In genomic region chr2:125251781-125252180, GRCm38 (mm10) we compare ENCODE assay signal across 14 mouse cellular contexts. TPM values are rescaled to one million over a fixed set of nuclear protein-coding genes. Genes with fewer than 3 reads are reported as not detected.
DNase-seq lines count a peak whose midpoint lies in the region; ATAC-seq and TF ChIP-seq lines count a peak whose summit lies in the region.
"Had no signal": no experiment of that assay in that cellular context is flagged by ENCODE, and none has a peak within 500 bp of the region (broad histone marks: within the 10 kb centered on the region; RNA-seq: fewer than 3 reads in every experiment).

No protein-coding gene starts in this region.

- H3K36me3 ChIP-seq in liver, postnatal 0 days (replicated peaks; ENCODE audit: insufficient read depth, low read length), result peaks cover 56% of the 10 kb centered on the region
- peaks cover 38% of the 10 kb centered on the region for H3K36me3 ChIP-seq in forebrain, embryonic 14.5 days (ENCODE audit: control insufficient read depth, insufficient read depth, low read length)
- peaks cover 13% of the 10 kb centered on the region for H3K36me3 ChIP-seq in forebrain, embryonic 11.5 days (ENCODE audit: control insufficient read depth, insufficient read depth, low read length)
- peaks cover 18% of the 10 kb centered on the region for H3K36me3 ChIP-seq in forebrain, embryonic 15.5 days

- no peaks in the 10 kb centered on the region for H3K9me3 ChIP-seq in liver, postnatal 0 days (ENCODE audit: low read length)
- no peaks in the 10 kb centered on the region for H3K9me3 ChIP-seq in forebrain, embryonic 14.5 days (replicated peaks; ENCODE audit: control insufficient read depth, low read length)
- H3K9me3 ChIP-seq in forebrain, embryonic 11.5 days (ENCODE audit: control insufficient read depth, low read length), result no peaks in the 10 kb centered on the region
- no peaks in the 10 kb centered on the region for H3K9me3 ChIP-seq in forebrain, embryonic 15.5 days
- H3K9me3 ChIP-seq: intestine, embryonic 15.5 days; limb, embryonic 15.5 days; neural tube, embryonic 12.5 days had no signal

- peak; percentile 53 for DNase-seq in heart, adult 11 months
- no peak for DNase-seq in heart, postnatal 10 days
- DNase-seq in A20 (ENCODE audit: low read depth, low spot score) (peak; percentile 50), ZHBTc4 (ENCODE audit: low read depth, low spot score) (peak; percentile 73)
- DNase-seq in liver, postnatal 0 days, result peak; percentile 39
- no peak for DNase-seq in forebrain, embryonic 14.5 days (ENCODE audit: low spot score)
- no peak for DNase-seq in forebrain, embryonic 11.5 days (ENCODE audit: low spot score)

- ATAC-seq in liver, postnatal 0 days, result no peak
- ATAC-seq in forebrain, embryonic 14.5 days, result no peak
- no peak for ATAC-seq in forebrain, embryonic 11.5 days (replicated peaks; ENCODE audit: low FRiP score)
- ATAC-seq in forebrain, embryonic 15.5 days (replicated peaks), result no peak
- ATAC-seq: intestine, embryonic 15.5 days had no signal

- TF ChIP-seq CTCF in liver, postnatal 0 days (IDR thresholded peaks at IDR 0.05; ENCODE audit: low read depth), result peak; percentile 50

- no peak overlapping the region for H3K9ac ChIP-seq in liver, postnatal 0 days (replicated peaks)
- H3K9ac ChIP-seq in forebrain, embryonic 14.5 days (ENCODE audit: low read length), result no peak overlapping the region
- no peak overlapping the region for H3K9ac ChIP-seq in forebrain, embryonic 11.5 days (ENCODE audit: low read length)
- H3K9ac ChIP-seq in forebrain, embryonic 15.5 days (replicated peaks), result no peak overlapping the region
- H3K9ac ChIP-seq: intestine, embryonic 15.5 days; limb, embryonic 15.5 days; neural tube, embryonic 12.5 days had no signal

- H3K27me3 ChIP-seq in liver, postnatal 0 days (ENCODE audit: insufficient read depth, low read length), result no peaks in the 10 kb centered on the region
- no peaks in the 10 kb centered on the region for H3K27me3 ChIP-seq in forebrain, embryonic 14.5 days (replicated peaks; ENCODE audit: control insufficient read depth, insufficient read depth, low read length)
- no peaks in the 10 kb centered on the region for H3K27me3 ChIP-seq in forebrain, embryonic 11.5 days (ENCODE audit: control insufficient read depth, insufficient read depth, low read length)
- H3K27me3 ChIP-seq in forebrain, embryonic 15.5 days, result no peaks in the 10 kb centered on the region
- H3K27me3 ChIP-seq: intestine, embryonic 15.5 days; limb, embryonic 15.5 days; neural tube, embryonic 12.5 days had no signal

- intact Hi-C loops in heart, postnatal 10 days (cut with DNase I), result no loop called here

- H3K27ac ChIP-seq in liver, postnatal 0 days (ENCODE audit: low read depth), result no peak overlapping the region
- no peak overlapping the region for H3K27ac ChIP-seq in forebrain, embryonic 14.5 days (ENCODE audit: low read depth, low read length)
- H3K27ac ChIP-seq in forebrain, embryonic 11.5 days (ENCODE audit: low read depth, low read length), result no peak overlapping the region
- no peak overlapping the region for H3K27ac ChIP-seq in forebrain, embryonic 15.5 days (replicated peaks)
- H3K27ac ChIP-seq: forebrain, embryonic 10.5 days; intestine, embryonic 15.5 days; limb, embryonic 15.5 days; neural tube, embryonic 12.5 days; stomach, postnatal 0 days had no signal

- peaks cover 4% of the 10 kb centered on the region for H3K4me1 ChIP-seq in liver, postnatal 0 days (ENCODE audit: insufficient read depth)
- peaks cover 10% of the 10 kb centered on the region for H3K4me1 ChIP-seq in forebrain, embryonic 14.5 days (ENCODE audit: control insufficient read depth, insufficient read depth, low read length)
- H3K4me1 ChIP-seq in forebrain, embryonic 11.5 days (replicated peaks; ENCODE audit: control insufficient read depth, insufficient read depth, low read length), result no peaks in the 10 kb centered on the region
- H3K4me1 ChIP-seq in forebrain, embryonic 15.5 days, result peaks cover 13% of the 10 kb centered on the region
- H3K4me1 ChIP-seq: intestine, embryonic 15.5 days had no signal

- H3K4me3 ChIP-seq in liver, postnatal 0 days (ENCODE audit: low read depth, low read length), result no peak overlapping the region
- H3K4me3 ChIP-seq in forebrain, embryonic 14.5 days (ENCODE audit: low read depth, low read length), result no peak overlapping the region
- H3K4me3 ChIP-seq in forebrain, embryonic 11.5 days (ENCODE audit: low read depth, low read length), result no peak overlapping the region
- H3K4me3 ChIP-seq in forebrain, embryonic 15.5 days, result no peak overlapping the region
- H3K4me3 ChIP-seq: forebrain, embryonic 10.5 days; intestine, embryonic 15.5 days; limb, embryonic 15.5 days; neural tube, embryonic 12.5 days had no signal

- WGBS in liver, postnatal 0 days (ENCODE audit: insufficient replicate concordance), result 84% methylated on average over 4 of the region's 4 CpGs
- 89% methylated on average over 4 of the region's 4 CpGs for WGBS in forebrain, embryonic 14.5 days
- 91% methylated on average over 4 of the region's 4 CpGs for WGBS in forebrain, embryonic 11.5 days
- WGBS in forebrain, embryonic 15.5 days, result 85% methylated on average over 4 of the region's 4 CpGs

- no peak overlapping the region for H3K4me2 ChIP-seq in liver, postnatal 0 days (ENCODE audit: low read depth, low read length)
- no peak overlapping the region for H3K4me2 ChIP-seq in forebrain, embryonic 14.5 days (ENCODE audit: low read length)
- H3K4me2 ChIP-seq in forebrain, embryonic 11.5 days (ENCODE audit: low read depth, low read length, severe bottlenecking), result no peak overlapping the region
- no peak overlapping the region for H3K4me2 ChIP-seq in forebrain, embryonic 15.5 days (replicated peaks)
- H3K4me2 ChIP-seq: intestine, embryonic 15.5 days; limb, embryonic 15.5 days; midbrain, embryonic 11.5 days; neural tube, embryonic 12.5 days had no signal

- TF ChIP-seq EP300 in liver, postnatal 0 days (IDR thresholded peaks at IDR 0.05; ENCODE audit: low read depth), result no peak

RNA-seq across cellular contexts. Expression of gene Dut, which starts 4.8 kb away (rescaled TPM):
- total RNA-seq in heart, postnatal 10 days (2021), result 10 to 100 TPM; 38.1 to 42.9 TPM
- polyA plus RNA-seq in liver, postnatal 0 days (2015; fragmentation: Nextera tagmentation; extraction: Ambion mirVana), result 60.2 and 66.0 TPM in 2 replicates
- polyA plus RNA-seq in forebrain, embryonic 14.5 days (2014; fragmentation: Nextera tagmentation; extraction: Ambion mirVana), result 127 and 151 TPM in 2 replicates
- 270 and 288 TPM in 2 replicates for polyA plus RNA-seq in forebrain, embryonic 11.5 days (2014; fragmentation: Nextera tagmentation; extraction: Ambion mirVana)
- polyA plus RNA-seq in forebrain, embryonic 15.5 days (2015; fragmentation: Nextera tagmentation; extraction: Ambion mirVana), result 105 and 118 TPM in 2 replicates

Comparison
In these comparisons a context has a peak if more than half of its experiments do, and no peak if none do; other contexts are left out.
1. DNase-seq: peak in heart, adult 11 months (single experiment), A20 (single experiment), ZHBTc4 (single experiment) and liver, postnatal 0 days (single experiment); none in heart, postnatal 10 days (0 of 2), forebrain, embryonic 14.5 days (single experiment) and forebrain, embryonic 11.5 days (single experiment).